Mouse (Mus musculus): Measurements from ENCODE around the gene Smco2. TPM values are rescaled to one million over a fixed set of nuclear protein-coding genes. Genes with fewer than 3 reads are reported as not detected.

Smco2 gene
- polyA plus RNA-seq (2014; fragmentation: Nextera tagmentation; extraction: Ambion mirVana) = not detected in 2 replicates

- DNase-seq (ENCODE audit: low spot score, missing footprints) (no peak), ATAC-seq (ENCODE audit: low FRiP score) (no peak)
- no peak within 1 kb of the TSS for H3K4me3 ChIP-seq (ENCODE audit: low read depth, low read length)
- H3K9me3 ChIP-seq (ENCODE audit: control insufficient read depth, low read length) = no peaks in the 10 kb centered on the region
- no peak within 1 kb of the TSS for H3K4me2 ChIP-seq
- H3K27me3 ChIP-seq (ENCODE audit: control insufficient read depth, insufficient read depth, low read length) = no peaks in the 10 kb centered on the region
- no peaks in the 10 kb centered on the region for H3K36me3 ChIP-seq (ENCODE audit: control insufficient read depth, insufficient read depth, low read length)
- H3K4me1 ChIP-seq (ENCODE audit: control insufficient read depth, insufficient read depth, low read length) = no peaks in the 10 kb centered on the region
- WGBS = 67% methylated on average over 4 of the region's 4 CpGs
- H3K9ac ChIP-seq (ENCODE audit: low read length) = no peak within 1 kb of the TSS
- H3K27ac ChIP-seq (ENCODE audit: low read depth, low read length) = no peak within 1 kb of the TSS
Measured at GRCm38 (mm10) chr6:146850050-146850449, at the start of gene Smco2. Gene Smco2 (plus strand): TSS chr6:146850104.

GRCm38 (mm10) chr6:146809991-146810390 lies 39.9 kb upstream of the Smco2 start:
- Histone ChIP-seq H3K9me3 (ENCODE audit: control insufficient read depth, low read length) (no peaks in the 10 kb centered on the region), H3K36me3 (ENCODE audit: control insufficient read depth, insufficient read depth, low read length) (no peaks in the 10 kb centered on the region), H3K4me3 (ENCODE audit: low read depth, low read length) (no peak overlapping the region), H3K4me2 (no peak overlapping the region), H3K4me1 (ENCODE audit: control insufficient read depth, insufficient read depth, low read length) (no peaks in the 10 kb centered on the region), H3K27ac (ENCODE audit: low read depth, low read length) (no peak overlapping the region), H3K9ac (ENCODE audit: low read length) (no peak overlapping the region), H3K27me3 (ENCODE audit: control insufficient read depth, insufficient read depth, low read length) (no peaks in the 10 kb centered on the region)
- DNase-seq (ENCODE audit: low spot score, missing footprints) = no peak
- 92% methylated on average over 6 of the region's 6 CpGs for WGBS
- no peak for ATAC-seq (ENCODE audit: low FRiP score)

- no peak for ATAC-seq (ENCODE audit: low FRiP score)
Measured at GRCm38 (mm10) chr6:146813007-146813406, 36.9 kb upstream of the Smco2 start.

DNA sequence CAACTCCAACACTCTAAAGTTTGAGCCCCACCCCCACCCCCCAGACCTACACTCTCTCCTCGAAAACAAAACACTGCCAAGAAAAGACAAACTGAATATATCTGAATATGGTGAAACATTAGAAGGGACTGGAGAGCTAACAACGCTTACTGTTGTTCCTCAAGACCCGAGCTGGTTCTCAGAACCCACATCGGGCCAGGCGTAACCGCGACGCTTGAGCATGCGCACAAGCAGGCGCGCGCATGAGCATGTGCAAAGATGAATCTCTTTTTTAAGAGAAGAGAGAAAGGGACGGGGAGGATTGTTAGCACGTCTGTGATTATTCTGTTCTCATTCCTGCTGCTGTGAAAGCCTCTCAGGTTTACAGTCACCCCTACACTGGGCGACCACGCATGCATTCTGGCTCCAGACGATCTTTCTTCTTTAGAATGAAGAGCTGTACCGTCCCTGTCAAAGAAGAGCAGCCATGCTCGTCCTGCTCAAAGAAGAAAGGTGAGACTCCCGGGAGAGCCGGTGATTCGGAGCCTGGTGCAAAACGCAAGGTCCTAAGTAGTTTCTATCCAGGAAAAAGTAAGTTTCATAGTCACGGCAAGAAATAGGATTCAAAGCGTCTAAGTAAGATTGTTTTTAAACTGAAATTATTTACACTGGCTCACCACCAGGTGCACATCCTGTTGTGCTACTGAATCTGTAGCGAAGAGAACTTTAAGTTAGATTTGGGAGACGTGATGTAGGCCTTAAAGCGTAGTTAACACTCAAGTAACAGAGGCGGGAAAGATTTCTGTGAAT lies 29.5 kb upstream of the Smco2 start:
- Histone ChIP-seq H3K36me3 (ENCODE audit: control insufficient read depth, insufficient read depth, low read length) (no peaks in the 10 kb centered on the region), H3K9ac (ENCODE audit: low read length) (no peak overlapping the region), H3K27me3 (ENCODE audit: control insufficient read depth, insufficient read depth, low read length) (no peaks in the 10 kb centered on the region), H3K27ac (ENCODE audit: low read depth, low read length) (no peak overlapping the region), H3K9me3 (ENCODE audit: control insufficient read depth, low read length) (no peaks in the 10 kb centered on the region), H3K4me3 (ENCODE audit: low read depth, low read length) (no peak overlapping the region), H3K4me2 (no peak overlapping the region), H3K4me1 (ENCODE audit: control insufficient read depth, insufficient read depth, low read length) (no peaks in the 10 kb centered on the region)
- DNase-seq (ENCODE audit: low spot score, missing footprints) (no peak), ATAC-seq (ENCODE audit: low FRiP score) (no peak)
- 82% methylated on average over 29 of the region's 29 CpGs for WGBS

More at GRCm38 (mm10) chr6:146813007-146813406, 36.9 kb upstream of the Smco2 start:
- no peaks in the 10 kb centered on the region for H3K27me3 ChIP-seq (ENCODE audit: control insufficient read depth, insufficient read depth, low read length)
- H3K4me1 ChIP-seq (ENCODE audit: control insufficient read depth, insufficient read depth, low read length) = no peaks in the 10 kb centered on the region
- DNase-seq (ENCODE audit: low spot score, missing footprints) = no peak
- no peak overlapping the region for H3K9ac ChIP-seq (ENCODE audit: low read length)
- no peaks in the 10 kb centered on the region for H3K9me3 ChIP-seq (ENCODE audit: control insufficient read depth, low read length)
- no peak overlapping the region for H3K27ac ChIP-seq (ENCODE audit: low read depth, low read length)
- H3K4me3 ChIP-seq (ENCODE audit: low read depth, low read length) = no peak overlapping the region
- 89% methylated on average over 5 of the region's 5 CpGs for WGBS
- H3K4me2 ChIP-seq = no peak overlapping the region
- no peaks in the 10 kb centered on the region for H3K36me3 ChIP-seq (ENCODE audit: control insufficient read depth, insufficient read depth, low read length)

- ATAC-seq (ENCODE audit: low FRiP score) (no peak), DNase-seq (ENCODE audit: low spot score, missing footprints) (no peak)
- Histone ChIP-seq H3K4me2 (no peak overlapping the region), H3K9me3 (ENCODE audit: control insufficient read depth, low read length) (no peaks in the 10 kb centered on the region), H3K36me3 (ENCODE audit: control insufficient read depth, insufficient read depth, low read length) (no peaks in the 10 kb centered on the region), H3K4me3 (ENCODE audit: low read depth, low read length) (no peak overlapping the region), H3K9ac (ENCODE audit: low read length) (no peak overlapping the region), H3K27me3 (ENCODE audit: control insufficient read depth, insufficient read depth, low read length) (no peaks in the 10 kb centered on the region), H3K4me1 (ENCODE audit: control insufficient read depth, insufficient read depth, low read length) (no peaks in the 10 kb centered on the region), H3K27ac (ENCODE audit: low read depth, low read length) (no peak overlapping the region)
- WGBS = 89% methylated on average over 13 of the region's 13 CpGs
Measured at GRCm38 (mm10) chr6:146821958-146822357, 27.9 kb upstream of the Smco2 start.

GRCm38 (mm10) chr6:146824727-146825486 lies 25.0 kb upstream of the Smco2 start:
- no peak overlapping the region for H3K4me2 ChIP-seq
- no peaks in the 10 kb centered on the region for H3K36me3 ChIP-seq (ENCODE audit: control insufficient read depth, insufficient read depth, low read length)
- H3K9ac ChIP-seq (ENCODE audit: low read length) = no peak overlapping the region
- peak; percentile 93 for DNase-seq (ENCODE audit: low spot score, missing footprints)
- H3K27ac ChIP-seq (ENCODE audit: low read depth, low read length) = no peak overlapping the region
- no peaks in the 10 kb centered on the region for H3K4me1 ChIP-seq (ENCODE audit: control insufficient read depth, insufficient read depth, low read length)
- 43% methylated on average over 16 of the region's 16 CpGs for WGBS
- ATAC-seq (ENCODE audit: low FRiP score) = peak; percentile 69
- H3K27me3 ChIP-seq (ENCODE audit: control insufficient read depth, insufficient read depth, low read length) = no peaks in the 10 kb centered on the region
- no peaks in the 10 kb centered on the region for H3K9me3 ChIP-seq (ENCODE audit: control insufficient read depth, low read length)
- H3K4me3 ChIP-seq (ENCODE audit: low read depth, low read length) = no peak overlapping the region

DNA sequence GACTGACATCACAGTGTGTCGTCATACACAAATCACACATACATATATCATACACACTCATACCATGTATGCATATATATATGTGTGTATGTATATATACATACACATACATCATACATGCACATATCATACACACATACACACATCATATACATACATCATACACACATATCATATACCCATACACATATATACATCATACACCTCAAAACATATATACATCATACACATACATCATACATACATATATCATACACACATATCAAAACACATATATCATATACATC lies 24.5 kb upstream of the Smco2 start:
- Histone ChIP-seq H3K4me1 (ENCODE audit: control insufficient read depth, insufficient read depth, low read length) (no peaks in the 10 kb centered on the region), H3K9ac (ENCODE audit: low read length) (no peak overlapping the region), H3K27ac (ENCODE audit: low read depth, low read length) (no peak overlapping the region), H3K27me3 (ENCODE audit: control insufficient read depth, insufficient read depth, low read length) (no peaks in the 10 kb centered on the region), H3K4me3 (ENCODE audit: low read depth, low read length) (no peak overlapping the region), H3K4me2 (no peak overlapping the region), H3K9me3 (ENCODE audit: control insufficient read depth, low read length) (no peaks in the 10 kb centered on the region), H3K36me3 (ENCODE audit: control insufficient read depth, insufficient read depth, low read length) (no peaks in the 10 kb centered on the region)
- ATAC-seq (ENCODE audit: low FRiP score) (0 out of 2 replicates have a peak, but pooled peaks have one; percentile 22), DNase-seq (ENCODE audit: low spot score, missing footprints) (no peak)
- WGBS = 67% methylated on average over 1 of the region's 1 CpGs

DNA sequence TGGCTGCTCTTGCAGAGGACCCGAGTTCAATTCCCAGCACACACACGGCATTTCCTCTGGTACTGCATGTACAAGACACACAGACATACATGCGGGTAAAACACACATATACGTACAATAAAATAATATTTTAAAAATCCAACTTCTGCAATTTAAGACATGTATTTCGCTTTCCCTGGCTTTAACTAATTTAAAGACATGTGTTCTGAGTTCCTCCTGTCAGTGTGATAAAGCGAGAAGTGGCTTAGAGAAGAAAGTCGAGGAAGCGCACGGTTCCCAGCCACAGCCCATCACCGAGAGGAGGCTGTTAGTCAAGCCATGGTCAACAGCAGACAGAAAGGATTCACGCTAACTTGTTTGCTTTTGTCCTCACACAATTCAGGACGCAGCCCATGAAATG lies 18.6 kb upstream of the Smco2 start:
- Histone ChIP-seq H3K4me3 (ENCODE audit: low read depth, low read length) (no peak overlapping the region), H3K9ac (ENCODE audit: low read length) (no peak overlapping the region), H3K27ac (ENCODE audit: low read depth, low read length) (no peak overlapping the region), H3K4me2 (no peak overlapping the region), H3K27me3 (ENCODE audit: control insufficient read depth, insufficient read depth, low read length) (no peaks in the 10 kb centered on the region), H3K9me3 (ENCODE audit: control insufficient read depth, low read length) (no peaks in the 10 kb centered on the region), H3K36me3 (ENCODE audit: control insufficient read depth, insufficient read depth, low read length) (no peaks in the 10 kb centered on the region), H3K4me1 (ENCODE audit: control insufficient read depth, insufficient read depth, low read length) (no peaks in the 10 kb centered on the region)
- ATAC-seq (ENCODE audit: low FRiP score) (no peak), DNase-seq (ENCODE audit: low spot score, missing footprints) (no peak)
- whole genome bisulfite sequencing = 80% methylated on average over 12 of the region's 12 CpGs

All from midbrain, embryonic 11.5 days (tissue).